Mouse (Mus musculus): Measurements from ENCODE around the gene Pld6.

GRCm38 (mm10) chr11:59745851-59746250, 41.6 kb downstream of the Pld6 start:
- no peak for TF ChIP-seq MYOG (IDR thresholded peaks at IDR 0.05; ENCODE audit: control insufficient read depth in 1 of 3, insufficient read depth in 1 of 3, insufficient read length in 2 of 3, low read depth in 2 of 3)
- no peak for TF ChIP-seq MYOD1 (IDR thresholded peaks at IDR 0.05; ENCODE audit: control insufficient read depth in 1 of 3, insufficient read length in 2 of 3, low read depth in 2 of 3)
